Mouse (Mus musculus): ENCODE data around the gene Slc38a7.
A peak's percentile ranks its signal among the peaks of the same experiment; 100 is the strongest.
"Not testable (repeated sequence)": the region's sequence is repeated elsewhere in the genome, so short reads cannot be mapped to it uniquely, and the experiment has no call there.

Gene Slc38a7

GRCm38 (mm10) chr8:95807331-95807843, 46.0 kb downstream of the Slc38a7 start, which contains the start of gene Cnot1:
Gene Cnot1, minus strand, starts transcription at chr8:95807464.
- peak; percentile 98 for DNase-seq (ENCODE audit: low read depth)

- DNase-seq (ENCODE audit: low read depth) = peak; percentile 48
Observed at GRCm38 (mm10) chr8:95806461-95807191, 46.7 kb downstream of the Slc38a7 start.

GRCm38 (mm10) chr8:95805482-95805881, 47.9 kb downstream of the Slc38a7 start:
- peak; percentile 29 for DNase-seq (ENCODE audit: low read depth)

- no peak for DNase-seq (ENCODE audit: low read depth)
Observed at GRCm38 (mm10) chr8:95802231-95802630, 51.1 kb downstream of the Slc38a7 start.

- DNase-seq (ENCODE audit: low read depth) = no peak
Observed at GRCm38 (mm10) chr8:95801476-95802064, 51.8 kb downstream of the Slc38a7 start.

GRCm38 (mm10) chr8:95800353-95800752, 53.0 kb downstream of the Slc38a7 start:
- DNase-seq (ENCODE audit: low read depth) = no peak

GRCm38 (mm10) chr8:95799891-95800290, 53.4 kb downstream of the Slc38a7 start:
- no peak for DNase-seq (ENCODE audit: low read depth)

GRCm38 (mm10) chr8:95799117-95799516, 54.2 kb downstream of the Slc38a7 start:
- DNase-seq (ENCODE audit: low read depth) = no peak

GRCm38 (mm10) chr8:95795333-95796061, 57.8 kb downstream of the Slc38a7 start:
- DNase-seq (ENCODE audit: low read depth) = not testable (repeated sequence)
